Mouse (Mus musculus): ENCODE measurements around the gene Olfr15. TPM values are rescaled to one million over a fixed set of nuclear protein-coding genes. Genes with fewer than 3 reads are reported as not detected.
"Not testable (repeated sequence)": the region's sequence is repeated elsewhere in the genome, so short reads cannot be mapped to it uniquely, and the experiment has no call there.

The Olfr15 gene
- not detected in 2 replicates for polyA plus RNA-seq (2014; fragmentation: Nextera tagmentation; extraction: Ambion mirVana)

GRCm38 (mm10) chr16:3830588-3831109 lies at the start of gene Olfr15:
Olfr15 (plus strand) TSS chr16:3830878.
- H3K27me3 ChIP-seq (ENCODE audit: insufficient read depth, low read length): no peaks in the 10 kb centered on the region
- no peaks in the 10 kb centered on the region for H3K4me1 ChIP-seq (ENCODE audit: insufficient read depth)
- H3K36me3 ChIP-seq (ENCODE audit: insufficient read depth): no peaks in the 10 kb centered on the region
- H3K27ac ChIP-seq (ENCODE audit: low read depth): no peak within 1 kb of the TSS
- no peak within 1 kb of the TSS for H3K9ac ChIP-seq
- DNase-seq: peak; percentile 15
- no peak for ATAC-seq (ENCODE audit: insufficient read depth)
- no peak within 1 kb of the TSS for H3K4me3 ChIP-seq (ENCODE audit: low read depth, low read length)
- TF ChIP-seq CTCF (IDR thresholded peaks at IDR 0.05; ENCODE audit: low read depth): 0 out of 2 replicates have a peak, but pooled peaks have one; percentile 20
- no peak within 1 kb of the TSS for H3K4me2 ChIP-seq
- no peaks in the 10 kb centered on the region for H3K9me3 ChIP-seq (ENCODE audit: low read depth, low read length)

GRCm38 (mm10) chr16:3781237-3781636 lies 49.4 kb upstream of the Olfr15 start:
- no peaks in the 10 kb centered on the region for H3K9me3 ChIP-seq (ENCODE audit: low read depth, low read length)
- no peaks in the 10 kb centered on the region for H3K4me1 ChIP-seq (ENCODE audit: insufficient read depth)
- no peaks in the 10 kb centered on the region for H3K36me3 ChIP-seq (ENCODE audit: insufficient read depth)
- ATAC-seq (ENCODE audit: insufficient read depth): no peak
- no peak overlapping the region for H3K9ac ChIP-seq
- H3K4me3 ChIP-seq (ENCODE audit: low read depth, low read length): no peak overlapping the region
- no peak overlapping the region for H3K4me2 ChIP-seq
- H3K27me3 ChIP-seq (ENCODE audit: insufficient read depth, low read length): no peaks in the 10 kb centered on the region
- no peak for DNase-seq
- H3K27ac ChIP-seq (ENCODE audit: low read depth): no peak overlapping the region
- no peak for TF ChIP-seq CTCF (IDR thresholded peaks at IDR 0.05; ENCODE audit: low read depth)

GRCm38 (mm10) chr16:3788394-3788793 lies 42.3 kb upstream of the Olfr15 start:
- ATAC-seq (ENCODE audit: insufficient read depth) (no peak), DNase-seq (no peak)
- no peak overlapping the region for H3K9ac ChIP-seq
- H3K9me3 ChIP-seq (ENCODE audit: low read depth, low read length): no peaks in the 10 kb centered on the region
- H3K4me1 ChIP-seq (ENCODE audit: insufficient read depth): no peaks in the 10 kb centered on the region
- no peak overlapping the region for H3K27ac ChIP-seq (ENCODE audit: low read depth)
- H3K36me3 ChIP-seq (ENCODE audit: insufficient read depth): no peaks in the 10 kb centered on the region
- no peak overlapping the region for H3K4me2 ChIP-seq
- no peak for TF ChIP-seq CTCF (IDR thresholded peaks at IDR 0.05; ENCODE audit: low read depth)
- H3K4me3 ChIP-seq (ENCODE audit: low read depth, low read length): no peak overlapping the region
- H3K27me3 ChIP-seq (ENCODE audit: insufficient read depth, low read length): no peaks in the 10 kb centered on the region

GRCm38 (mm10) chr16:3808176-3808575 lies 22.5 kb upstream of the Olfr15 start:
- no peak overlapping the region for H3K4me2 ChIP-seq
- H3K27me3 ChIP-seq (ENCODE audit: insufficient read depth, low read length): no peaks in the 10 kb centered on the region
- TF ChIP-seq CTCF (IDR thresholded peaks at IDR 0.05; ENCODE audit: low read depth): no peak
- H3K9me3 ChIP-seq (ENCODE audit: low read depth, low read length): no peaks in the 10 kb centered on the region
- H3K4me1 ChIP-seq (ENCODE audit: insufficient read depth): no peaks in the 10 kb centered on the region
- DNase-seq: no peak
- no peak for ATAC-seq (ENCODE audit: insufficient read depth)
- 69% methylated on average over 3 of the region's 3 CpGs for WGBS
- H3K27ac ChIP-seq (ENCODE audit: low read depth): no peak overlapping the region
- H3K9ac ChIP-seq: no peak overlapping the region
- no peaks in the 10 kb centered on the region for H3K36me3 ChIP-seq (ENCODE audit: insufficient read depth)
- H3K4me3 ChIP-seq (ENCODE audit: low read depth, low read length): no peak overlapping the region

- WGBS: 82% methylated on average over 6 of the region's 6 CpGs
- H3K27ac ChIP-seq (ENCODE audit: low read depth); H3K27me3 ChIP-seq (ENCODE audit: insufficient read depth, low read length); H3K36me3 ChIP-seq (ENCODE audit: insufficient read depth); H3K4me3 ChIP-seq (ENCODE audit: low read depth, low read length); H3K4me1 ChIP-seq (ENCODE audit: insufficient read depth); H3K9ac ChIP-seq; H3K4me2 ChIP-seq; ATAC-seq (ENCODE audit: insufficient read depth); DNase-seq; H3K9me3 ChIP-seq (ENCODE audit: low read depth, low read length): not testable (repeated sequence)
Observed at GRCm38 (mm10) chr16:3814667-3815066, 16.0 kb upstream of the Olfr15 start.

- Histone ChIP-seq H3K4me1 (ENCODE audit: insufficient read depth) (no peaks in the 10 kb centered on the region), H3K9me3 (ENCODE audit: low read depth, low read length) (no peaks in the 10 kb centered on the region), H3K27ac (ENCODE audit: low read depth) (no peak overlapping the region), H3K36me3 (ENCODE audit: insufficient read depth) (no peaks in the 10 kb centered on the region), H3K4me3 (ENCODE audit: low read depth, low read length) (no peak overlapping the region), H3K4me2 (no peak overlapping the region), H3K9ac (no peak overlapping the region), H3K27me3 (ENCODE audit: insufficient read depth, low read length) (no peaks in the 10 kb centered on the region)
- TF ChIP-seq CTCF (IDR thresholded peaks at IDR 0.05; ENCODE audit: low read depth): no peak
- DNase-seq (no peak), ATAC-seq (ENCODE audit: insufficient read depth) (no peak)
- 76% methylated on average over 2 of the region's 2 CpGs for WGBS
Observed at GRCm38 (mm10) chr16:3820202-3820601, 10.5 kb upstream of the Olfr15 start.

- no peaks in the 10 kb centered on the region for H3K9me3 ChIP-seq (ENCODE audit: low read depth, low read length)
- WGBS: 53% methylated on average over 3 of the region's 3 CpGs
- no peaks in the 10 kb centered on the region for H3K36me3 ChIP-seq (ENCODE audit: insufficient read depth)
- no peak overlapping the region for H3K27ac ChIP-seq (ENCODE audit: low read depth)
- no peak for DNase-seq
- H3K27me3 ChIP-seq (ENCODE audit: insufficient read depth, low read length): no peaks in the 10 kb centered on the region
- ATAC-seq (ENCODE audit: insufficient read depth): no peak
- no peaks in the 10 kb centered on the region for H3K4me1 ChIP-seq (ENCODE audit: insufficient read depth)
- H3K4me2 ChIP-seq: no peak overlapping the region
- no peak overlapping the region for H3K4me3 ChIP-seq (ENCODE audit: low read depth, low read length)
- TF ChIP-seq CTCF (IDR thresholded peaks at IDR 0.05; ENCODE audit: low read depth): no peak
- H3K9ac ChIP-seq: no peak overlapping the region
Observed at GRCm38 (mm10) chr16:3828021-3828420, 2.7 kb upstream of the Olfr15 start.

- H3K9me3 ChIP-seq (ENCODE audit: low read depth, low read length): no peaks in the 10 kb centered on the region
- no peaks in the 10 kb centered on the region for H3K27me3 ChIP-seq (ENCODE audit: insufficient read depth, low read length)
- no peak overlapping the region for H3K9ac ChIP-seq
- DNase-seq (no peak), ATAC-seq (ENCODE audit: insufficient read depth) (no peak)
- no peaks in the 10 kb centered on the region for H3K4me1 ChIP-seq (ENCODE audit: insufficient read depth)
- H3K4me3 ChIP-seq (ENCODE audit: low read depth, low read length): no peak overlapping the region
- H3K4me2 ChIP-seq: no peak overlapping the region
- TF ChIP-seq CTCF (IDR thresholded peaks at IDR 0.05; ENCODE audit: low read depth): no peak
- H3K27ac ChIP-seq (ENCODE audit: low read depth): no peak overlapping the region
- no peaks in the 10 kb centered on the region for H3K36me3 ChIP-seq (ENCODE audit: insufficient read depth)
- whole genome bisulfite sequencing: 75% methylated on average over 2 of the region's 2 CpGs
Observed at GRCm38 (mm10) chr16:3829727-3830126, 951 bp upstream of the Olfr15 start.

Measured in lung, embryonic 14.5 days (tissue).